In genomic region chr13:97291354-97291753, GRCm38 (mm10) we compare ENCODE assay signal across 11 mouse cellular contexts. TPM values are rescaled to one million over a fixed set of nuclear protein-coding genes. Genes with fewer than 3 reads are reported as not detected.
DNase-seq lines count a peak whose midpoint lies in the region; ATAC-seq lines count a peak whose summit lies in the region.
"Had no signal": no experiment of that assay in that cellular context is flagged by ENCODE, and none has a peak within 500 bp of the region (broad histone marks: within the 10 kb centered on the region; RNA-seq: fewer than 3 reads in every experiment).

No protein-coding gene starts in this region.

- ATAC-seq in kidney, embryonic 16.5 days (ENCODE audit: low FRiP score, low TSS enrichment): peak; percentile 73; the same call in 1 of the 2 replicates
- 0 out of 2 replicates have a peak, but pooled peaks have one; percentile 26 for ATAC-seq in hindbrain, embryonic 13.5 days (ENCODE audit: low FRiP score)
- peak; percentile 44; the same call in 1 of the 2 replicates for ATAC-seq in midbrain, embryonic 16.5 days

- WGBS in kidney, embryonic 16.5 days: 65% methylated on average over 17 of the region's 17 CpGs
- WGBS in embryonic facial prominence, embryonic 10.5 days: 80% methylated on average over 17 of the region's 17 CpGs
- WGBS in hindbrain, embryonic 13.5 days: 82% methylated on average over 17 of the region's 17 CpGs
- WGBS in midbrain, embryonic 16.5 days: 82% methylated on average over 16 of the region's 17 CpGs

- H3K27me3 ChIP-seq in kidney, embryonic 16.5 days (ENCODE audit: insufficient read depth, low read length): no peaks in the 10 kb centered on the region
- H3K27me3 ChIP-seq in embryonic facial prominence, embryonic 10.5 days (replicated peaks; ENCODE audit: low read depth, poor library complexity, severe bottlenecking): peaks cover 27% of the 10 kb centered on the region
- no peaks in the 10 kb centered on the region for H3K27me3 ChIP-seq in hindbrain, embryonic 13.5 days
- H3K27me3 ChIP-seq in midbrain, embryonic 16.5 days (ENCODE audit: control insufficient read depth, insufficient read depth, low read depth, low read length): no peaks in the 10 kb centered on the region
- H3K27me3 ChIP-seq: liver, embryonic 15.5 days had no signal

- no peaks in the 10 kb centered on the region for H3K9me3 ChIP-seq in kidney, embryonic 16.5 days (ENCODE audit: low read length)
- H3K9me3 ChIP-seq in embryonic facial prominence, embryonic 10.5 days: no peaks in the 10 kb centered on the region
- H3K9me3 ChIP-seq in hindbrain, embryonic 13.5 days: no peaks in the 10 kb centered on the region
- no peaks in the 10 kb centered on the region for H3K9me3 ChIP-seq in midbrain, embryonic 16.5 days (replicated peaks; ENCODE audit: control insufficient read depth, low read length, poor library complexity, severe bottlenecking)
- H3K9me3 ChIP-seq: liver, embryonic 15.5 days had no signal

- no peak overlapping the region for H3K9ac ChIP-seq in kidney, embryonic 16.5 days (replicated peaks; ENCODE audit: low read length)
- no peak overlapping the region for H3K9ac ChIP-seq in hindbrain, embryonic 13.5 days
- no peak overlapping the region for H3K9ac ChIP-seq in midbrain, embryonic 16.5 days (ENCODE audit: low read depth, low read length)
- H3K9ac ChIP-seq: liver, embryonic 15.5 days had no signal

- H3K4me2 ChIP-seq in kidney, embryonic 16.5 days (replicated peaks; ENCODE audit: low read depth, low read length): no peak overlapping the region
- no peak overlapping the region for H3K4me2 ChIP-seq in hindbrain, embryonic 13.5 days
- H3K4me2 ChIP-seq in midbrain, embryonic 16.5 days (ENCODE audit: low read length): no peak overlapping the region
- H3K4me2 ChIP-seq: liver, embryonic 15.5 days had no signal

- H3K36me3 ChIP-seq in kidney, embryonic 16.5 days (ENCODE audit: insufficient read depth, low read length): no peaks in the 10 kb centered on the region
- no peaks in the 10 kb centered on the region for H3K36me3 ChIP-seq in embryonic facial prominence, embryonic 10.5 days (replicated peaks)
- H3K36me3 ChIP-seq in hindbrain, embryonic 13.5 days: no peaks in the 10 kb centered on the region
- no peaks in the 10 kb centered on the region for H3K36me3 ChIP-seq in midbrain, embryonic 16.5 days (ENCODE audit: control insufficient read depth, insufficient read depth, low read length)
- H3K36me3 ChIP-seq: liver, embryonic 15.5 days had no signal

- H3K4me3 ChIP-seq in kidney, embryonic 16.5 days (ENCODE audit: low read length): no peak overlapping the region
- no peak overlapping the region for H3K4me3 ChIP-seq in embryonic facial prominence, embryonic 10.5 days
- H3K4me3 ChIP-seq in hindbrain, embryonic 13.5 days: no peak overlapping the region
- no peak overlapping the region for H3K4me3 ChIP-seq in midbrain, embryonic 16.5 days (ENCODE audit: low read depth, low read length)
- H3K4me3 ChIP-seq: liver, embryonic 15.5 days had no signal

- no peak overlapping the region for H3K27ac ChIP-seq in kidney, embryonic 16.5 days (ENCODE audit: low read length)
- H3K27ac ChIP-seq in embryonic facial prominence, embryonic 10.5 days (replicated peaks): peak overlapping the region; percentile 72
- peak overlapping the region; percentile 71 for H3K27ac ChIP-seq in hindbrain, embryonic 13.5 days
- H3K27ac ChIP-seq in midbrain, embryonic 16.5 days (ENCODE audit: low read length): no peak overlapping the region
- H3K27ac ChIP-seq: liver, embryonic 15.5 days had no signal

- H3K4me1 ChIP-seq in kidney, embryonic 16.5 days (ENCODE audit: insufficient read depth, low read length): peaks cover 12% of the 10 kb centered on the region
- peaks cover 35% of the 10 kb centered on the region for H3K4me1 ChIP-seq in embryonic facial prominence, embryonic 10.5 days
- H3K4me1 ChIP-seq in hindbrain, embryonic 13.5 days (replicated peaks): peaks cover 30% of the 10 kb centered on the region
- peaks cover 14% of the 10 kb centered on the region for H3K4me1 ChIP-seq in midbrain, embryonic 16.5 days (ENCODE audit: control insufficient read depth, insufficient read depth, low read length)

- no peak for DNase-seq in kidney, adult 8-10 months
- no peak for DNase-seq in embryonic facial prominence, embryonic 10.5 days (ENCODE audit: low spot score)
- no peak for DNase-seq in liver
- DNase-seq in layer of hippocampus, adult 18-20 months (ENCODE audit: low spot score in 2 of 2): no peak
- DNase-seq in lung, postnatal 36 days: no peak
- DNase-seq: adrenal gland, adult 8-10 months; cerebellum, adult 9-10 months had no signal

RNA-seq across cellular contexts. Expression of gene Enc1, which starts 50.4 kb away (rescaled TPM):
- 13.7 and 14.3 TPM in 2 replicates for polyA plus RNA-seq in kidney, embryonic 16.5 days (2015; fragmentation: Nextera tagmentation; extraction: Ambion mirVana)
- polyA plus RNA-seq in embryonic facial prominence, embryonic 10.5 days (2016; fragmentation: Nextera tagmentation; extraction: Ambion mirVana): 5.6 and 6.8 TPM in 2 replicates
- polyA plus RNA-seq in hindbrain, embryonic 13.5 days (2015; fragmentation: Nextera tagmentation; extraction: Ambion mirVana): 59.2 and 62.1 TPM in 2 replicates
- polyA plus RNA-seq in midbrain, embryonic 16.5 days (2015; fragmentation: Nextera tagmentation; extraction: Ambion mirVana): 103 and 119 TPM in 2 replicates
- 100 to 1,000 TPM; 757 to 762 TPM for total RNA-seq in layer of hippocampus, adult 18-20 months (2021)

Comparison
In these comparisons a context has a peak if more than half of its experiments do, and no peak if none do; other contexts are left out.
1. H3K27ac ChIP-seq: peak in embryonic facial prominence, embryonic 10.5 days (single experiment) and hindbrain, embryonic 13.5 days (single experiment); none in kidney, embryonic 16.5 days (single experiment) and midbrain, embryonic 16.5 days (single experiment).
2. Peak in every context shown above with its lines, with median percentiles within 50 percentile points of each other: ATAC-seq.